Mouse (Mus musculus): Measurements from ENCODE around the gene Rpl14.

Rpl14 gene

GRCm38 (mm10) chr9:120603512-120603908 is 32.3 kb downstream of the Rpl14 start:
- no peak for DNase-seq (ENCODE audit: low read depth, low spot score)

GRCm38 (mm10) chr9:120603956-120604355 is 32.7 kb downstream of the Rpl14 start:
- DNase-seq (ENCODE audit: low read depth, low spot score) = no peak

DNA sequence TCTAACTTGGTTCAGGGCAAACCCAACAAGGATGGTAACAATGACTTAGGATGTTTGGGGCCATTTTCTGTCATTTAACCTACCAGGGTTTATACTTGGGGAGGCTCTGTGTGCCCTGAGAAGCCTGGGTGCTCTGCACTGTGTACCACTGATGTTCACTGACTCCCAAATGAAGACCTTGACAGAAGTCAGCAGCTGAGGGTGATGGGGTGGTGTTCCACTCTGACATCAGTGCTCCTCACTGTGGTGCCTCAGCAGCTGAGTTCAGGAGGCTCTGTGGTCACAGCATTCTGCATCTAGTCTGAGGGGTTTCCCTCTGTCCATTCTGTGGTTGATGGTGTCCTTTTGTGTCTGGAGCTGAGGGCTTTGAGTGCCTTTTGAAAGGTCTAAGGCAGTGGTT is 39.8 kb downstream of the Rpl14 start:
- no peak for DNase-seq (ENCODE audit: low read depth, low spot score)

GRCm38 (mm10) chr9:120614059-120614458 is 42.8 kb downstream of the Rpl14 start:
- DNase-seq (ENCODE audit: low read depth, low spot score) = no peak

DNA sequence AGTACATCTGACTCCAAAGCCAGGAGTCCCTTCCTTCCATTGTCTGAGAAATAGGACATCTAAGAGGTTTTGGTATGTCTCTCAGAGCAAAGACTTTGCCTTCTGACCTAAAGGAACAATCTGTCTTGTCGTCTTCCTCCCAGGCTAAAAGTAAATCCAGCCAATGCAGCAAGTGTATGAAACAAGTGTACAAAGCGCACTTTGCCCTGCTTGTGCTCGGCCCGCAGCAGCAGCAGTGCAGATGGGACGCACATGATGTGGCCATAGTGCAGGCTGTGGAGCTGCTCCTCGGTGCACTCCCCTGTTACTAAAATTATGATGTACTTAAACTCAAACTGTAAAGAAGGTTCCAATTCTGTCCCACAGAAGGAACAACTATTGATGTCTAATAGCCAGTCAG is 46.9 kb downstream of the Rpl14 start:
- DNase-seq (ENCODE audit: low read depth, low spot score) = no peak

GRCm38 (mm10) chr9:120619347-120619708 is 48.1 kb downstream of the Rpl14 start:
- no peak for DNase-seq (ENCODE audit: low read depth, low spot score)

DNA sequence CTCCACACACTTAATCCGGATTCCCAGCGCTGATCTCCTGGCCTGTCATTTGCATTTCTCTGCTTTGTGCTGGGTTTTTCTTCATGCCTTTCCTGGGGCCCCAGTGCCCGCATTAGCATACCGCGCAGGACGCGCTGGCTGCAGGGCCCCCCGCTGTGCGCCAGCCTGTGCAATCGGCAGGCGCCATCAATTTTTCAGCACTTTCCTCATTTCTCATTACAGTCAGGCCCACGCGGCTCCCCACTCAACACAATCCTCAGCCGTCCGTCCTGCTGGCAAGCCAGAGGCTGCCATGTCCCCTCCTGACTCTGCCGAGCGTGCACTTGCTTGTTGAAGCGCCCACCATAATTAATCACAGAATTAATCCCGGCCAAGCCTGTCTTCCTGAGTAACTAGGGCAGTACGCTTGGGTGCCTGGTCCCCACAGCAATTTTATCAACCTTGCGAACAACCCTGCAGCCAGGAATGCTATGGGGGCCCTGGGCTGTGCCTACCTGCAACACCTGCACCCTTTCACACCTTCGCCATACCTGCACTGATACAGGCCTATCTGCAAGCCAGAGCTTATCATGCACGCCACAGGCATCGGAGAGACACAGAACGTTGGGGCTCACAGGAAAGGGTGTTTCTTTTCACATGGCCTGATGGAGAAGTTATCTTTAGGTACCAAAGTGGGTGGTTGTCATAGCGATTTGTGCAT is 48.6 kb downstream of the Rpl14 start:
- peak; percentile 87 for DNase-seq (ENCODE audit: low read depth, low spot score)

- DNase-seq (ENCODE audit: low read depth, low spot score) = no peak
Measured at GRCm38 (mm10) chr9:120620409-120620745, 49.1 kb downstream of the Rpl14 start.
